Mouse (Mus musculus): ENCODE results near the gene Cdh11. TPM values are rescaled to one million over a fixed set of nuclear protein-coding genes. Genes with fewer than 3 reads are reported as not detected.

The Cdh11 gene
- polyA plus RNA-seq, 1 experiment from 2014 or later = 50.4 TPM

Small RNAs within 50 kb of the gene (microRNA-seq; reads per million reads assigned to microRNA genes)
- not detected for gene Gm26301
